Mouse (Mus musculus) C2C12 (cell line): Measurements from ENCODE around the gene Prss16. TPM values are rescaled to one million over a fixed set of nuclear protein-coding genes. Genes with fewer than 3 reads are reported as not detected.

ENCODE experiments used
- H3K27me3 ChIP-seq: one replicate; pipeline ENCODE4 v1.6.1; 2011; ENCODE audit not compliant: control insufficient read depth, insufficient read depth, insufficient read length
- H3K36me3 ChIP-seq: one replicate; pipeline ENCODE4 v1.6.1; 2011; ENCODE audit not compliant: control insufficient read depth, insufficient read depth
- H3K4me3 ChIP-seq: one replicate; pipeline ENCODE4 v1.5.1; 2011; ENCODE audit warnings: mild to moderate bottlenecking, control low read depth; ENCODE audit not compliant: poor library complexity, insufficient read depth, severe bottlenecking
- H3K79me2 ChIP-seq: one replicate; pipeline ENCODE4 v1.6.1; 2011; ENCODE audit not compliant: control insufficient read depth, insufficient read depth
- H3K79me3 ChIP-seq: one replicate; pipeline ENCODE4 v1.6.1; 2011; ENCODE audit warnings: low read depth, control low read depth
- H3ac ChIP-seq: one replicate; pipeline ENCODE3; 2011; ENCODE audit warnings: low read depth; ENCODE audit not compliant: control insufficient read depth, insufficient read length
- CEBPB ChIP-seq: IDR thresholded peaks from one replicate; pipeline ENCODE4 v1.6.1; 2011; ENCODE audit warnings: low read depth, mild to moderate bottlenecking, control low read depth, moderate library complexity
- CTCF ChIP-seq: IDR thresholded peaks from one replicate; pipeline ENCODE4 v1.5.1; 2011; ENCODE audit not compliant: control insufficient read depth, insufficient read depth, insufficient read length
- FOSL1 ChIP-seq: IDR thresholded peaks from one replicate; pipeline ENCODE4 v1.8.0; 2011; ENCODE audit warnings: mild to moderate bottlenecking, low read length; ENCODE audit not compliant: poor library complexity, insufficient read depth, severe bottlenecking
- MAX ChIP-seq: IDR thresholded peaks from one replicate; pipeline ENCODE4 v1.6.1; 2011; ENCODE audit warnings: mild to moderate bottlenecking, control low read depth
- MYOD1 ChIP-seq: IDR thresholded peaks from one replicate; pipeline ENCODE4 v1.6.1; 2011; ENCODE audit warnings: low read depth; ENCODE audit not compliant: control insufficient read depth, insufficient read length
- MYOG ChIP-seq: IDR thresholded peaks from one replicate; pipeline ENCODE4 v1.6.1; 2011; ENCODE audit not compliant: control insufficient read depth, insufficient read length; ENCODE audit errors: extremely low read depth
- USF1 ChIP-seq: IDR thresholded peaks from one replicate; pipeline ENCODE4 v1.6.1; 2011; ENCODE audit warnings: low read depth, mild to moderate bottlenecking, control low read depth, moderate library complexity
- microRNA-seq: library from miRNA; unstranded; fragments of <30 nt; microRNA quantifications from one replicate; pipeline ENCODE4, GENCODE M21; 2019; ENCODE audit warnings: borderline microRNAs expressed
- polyA plus RNA-seq: library from polyadenylated mRNA; unstranded; fragments of >200 nt; fragmentation: generic; extraction: Trizol; gene quantifications from one replicate; pipeline ENCODE4 v1.2.1, GENCODE M21; 2012; ENCODE audit warnings: missing spikeins

Prss16 gene
- polyA plus RNA-seq, 1 experiment: 1.1 TPM

DNA sequence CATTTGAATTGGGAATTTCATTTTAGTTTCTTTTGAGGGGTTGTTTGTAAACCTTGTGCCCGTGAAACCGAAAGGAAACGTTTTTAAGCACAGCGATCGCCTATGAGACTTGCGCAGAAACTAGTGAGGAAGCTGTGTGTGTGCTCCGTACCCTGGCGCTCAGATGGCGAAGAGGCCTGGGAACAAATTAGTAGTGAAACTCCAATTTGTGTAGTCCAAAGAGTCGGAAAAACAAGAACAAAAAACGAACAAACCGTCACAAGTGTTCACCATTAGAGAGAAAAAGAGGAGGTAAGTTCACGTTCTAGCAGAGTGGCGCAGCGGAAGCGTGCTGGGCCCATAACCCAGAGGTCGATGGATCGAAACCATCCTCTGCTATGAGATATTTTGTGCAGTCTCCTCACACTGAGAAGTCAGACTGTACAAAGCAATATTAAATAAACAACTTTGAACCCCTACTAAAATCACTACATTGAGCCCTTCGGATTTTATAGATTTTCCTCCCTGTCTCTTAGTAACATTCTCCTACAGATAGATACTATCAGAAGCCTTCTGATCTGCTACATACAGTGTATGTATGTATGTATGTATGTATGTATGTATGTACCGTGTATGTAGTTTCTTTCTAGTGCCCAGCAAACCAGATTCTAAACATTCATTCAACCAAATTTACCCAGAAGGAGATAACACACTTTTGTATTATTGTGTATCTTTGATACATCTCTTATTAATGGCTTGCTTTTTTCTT, 34.6 kb downstream of the Prss16 start:
- TF ChIP-seq USF1 (no peak), MAX (no peak), CEBPB (no peak), MYOD1 (no peak), FOSL1 (no peak), CTCF (no peak), MYOG (no peak)
- H3K4me3 ChIP-seq: peak overlapping the region; percentile 53
- H3ac ChIP-seq: peak overlapping the region; percentile 78
- H3K36me3 ChIP-seq: no peaks in the 10 kb centered on the region
- H3K79me2 ChIP-seq: no peaks in the 10 kb centered on the region
- H3K27me3 ChIP-seq: no peaks in the 10 kb centered on the region
- no peaks in the 10 kb centered on the region for H3K79me3 ChIP-seq

DNA sequence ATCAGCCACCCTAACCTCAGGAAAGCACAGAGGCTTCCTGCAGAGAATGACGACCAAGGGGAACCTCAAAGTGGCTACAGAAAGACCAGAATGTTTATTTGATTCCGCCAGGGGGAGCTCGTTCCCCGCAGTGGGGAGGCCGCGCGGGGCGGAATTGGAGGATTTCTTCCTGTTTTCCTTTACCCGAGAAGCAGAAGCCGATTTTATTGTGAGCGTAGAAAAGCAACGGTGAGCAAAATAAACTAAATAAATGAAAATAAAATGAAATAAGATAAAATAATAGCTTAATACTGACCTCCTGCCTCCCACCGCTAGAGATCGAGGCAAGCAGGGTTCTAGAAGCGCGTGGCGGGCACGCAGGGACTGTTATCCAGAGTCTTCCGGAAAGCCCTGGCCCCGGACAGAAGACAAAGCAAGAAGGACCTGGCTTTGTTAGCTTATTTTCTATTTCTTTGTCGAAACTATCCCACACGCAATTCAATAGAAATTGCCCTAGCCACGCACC, 35.3 kb downstream of the Prss16 start:
- Histone ChIP-seq H3K79me3 (no peaks in the 10 kb centered on the region), H3K79me2 (no peaks in the 10 kb centered on the region), H3ac (peak overlapping the region; percentile 78), H3K27me3 (no peaks in the 10 kb centered on the region), H3K4me3 (peak overlapping the region; percentile 53), H3K36me3 (no peaks in the 10 kb centered on the region)
- TF ChIP-seq USF1 (no peak), CTCF (peak; percentile 58)

DNA sequence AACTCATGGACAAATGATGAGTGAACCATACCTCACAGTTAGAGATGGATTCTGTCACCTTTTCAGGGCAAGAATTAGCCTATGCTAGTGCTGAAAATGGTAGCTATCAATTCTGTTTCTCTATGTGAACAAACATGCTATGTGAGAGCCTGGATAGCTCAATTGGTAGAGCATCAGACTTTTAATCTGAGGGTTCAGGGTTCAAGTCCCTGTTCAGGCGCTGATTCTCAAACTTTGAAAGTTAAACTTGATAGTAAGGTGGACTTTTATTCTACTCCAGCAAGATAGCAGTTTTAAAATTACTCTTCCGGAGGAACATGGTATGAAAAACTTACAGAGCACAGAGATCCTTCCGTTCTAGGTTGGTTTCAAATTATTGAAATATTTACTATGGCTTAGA, 37.9 kb downstream of the Prss16 start:
- Histone ChIP-seq H3K4me3 (no peak overlapping the region), H3K27me3 (no peaks in the 10 kb centered on the region), H3K79me3 (no peaks in the 10 kb centered on the region), H3ac (no peak overlapping the region), H3K79me2 (no peaks in the 10 kb centered on the region), H3K36me3 (no peaks in the 10 kb centered on the region)
- no peak for TF ChIP-seq MAX
- TF ChIP-seq MYOD1: no peak
- TF ChIP-seq MYOG: no peak
- TF ChIP-seq FOSL1: no peak
- TF ChIP-seq CTCF: no peak
- TF ChIP-seq USF1: no peak
- TF ChIP-seq CEBPB: no peak

DNA sequence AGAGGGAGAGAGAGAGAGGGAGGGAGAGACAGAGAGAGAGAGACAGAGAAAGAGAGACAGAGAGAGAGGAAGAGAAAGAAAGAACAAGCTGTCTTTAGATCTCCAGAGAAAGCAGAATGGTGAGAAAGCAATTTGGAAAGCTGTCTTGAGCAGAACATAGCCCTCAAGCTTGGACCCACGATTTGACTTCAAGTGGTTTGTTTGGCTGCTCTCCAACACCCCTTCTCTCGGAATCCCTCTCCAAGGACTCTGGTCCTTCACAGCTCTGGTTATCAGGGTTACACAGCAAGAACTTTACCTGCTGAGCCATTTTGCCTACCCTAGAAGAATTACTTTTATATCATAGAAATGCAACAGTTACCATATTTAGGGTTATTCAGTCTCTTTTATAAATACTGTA, 39.7 kb downstream of the Prss16 start:
- Histone ChIP-seq H3ac (no peak overlapping the region), H3K36me3 (no peaks in the 10 kb centered on the region), H3K4me3 (no peak overlapping the region), H3K79me3 (no peaks in the 10 kb centered on the region), H3K79me2 (no peaks in the 10 kb centered on the region), H3K27me3 (no peaks in the 10 kb centered on the region)
- TF ChIP-seq USF1 (no peak), MYOG (no peak), MYOD1 (no peak), CEBPB (no peak), CTCF (no peak), FOSL1 (no peak)

DNA sequence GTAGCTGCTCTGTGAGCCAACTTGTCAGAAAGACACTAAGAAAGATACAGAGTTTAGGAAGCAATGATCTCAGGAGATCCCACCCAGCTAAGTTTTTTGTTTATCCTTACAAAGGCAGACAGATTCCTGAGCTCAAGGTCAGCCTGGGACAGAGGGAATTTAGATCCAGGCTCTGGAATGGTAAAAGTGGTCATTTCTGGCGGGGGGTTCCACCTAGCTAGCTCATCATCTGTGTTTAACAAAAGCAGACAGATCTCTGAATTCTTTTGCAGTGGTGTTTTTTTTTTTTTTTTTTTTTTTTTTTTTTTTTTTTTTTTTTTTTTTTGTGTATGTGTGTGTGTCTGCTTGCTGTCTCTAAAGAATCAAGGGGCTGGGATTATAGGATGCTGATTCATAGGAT, 40.3 kb downstream of the Prss16 start:
- H3K36me3 ChIP-seq: no peaks in the 10 kb centered on the region
- no peaks in the 10 kb centered on the region for H3K79me2 ChIP-seq
- no peaks in the 10 kb centered on the region for H3K27me3 ChIP-seq
- H3K79me3 ChIP-seq: no peaks in the 10 kb centered on the region
- H3K4me3 ChIP-seq: no peak overlapping the region
- H3ac ChIP-seq: no peak overlapping the region
- TF ChIP-seq CEBPB (no peak), MYOD1 (no peak), MAX (no peak), USF1 (no peak), CTCF (no peak), MYOG (no peak), FOSL1 (no peak)

Small RNA genes within 50 kb of the gene (microRNA-seq; reads per million reads assigned to microRNA genes)
- gene Gm44390: not detected
- gene Gm44486: not detected

Other genes with a start within 250 kb of the Prss16 start
- 1.6 TPM for gene Hist1h1b, start 229.1 kb downstream of the Prss16 start, polyA plus RNA-seq
- gene Hist1h3i, start 226.4 kb downstream of the Prss16 start, polyA plus RNA-seq: 9.4 TPM
- gene Hist1h2an, start 222.5 kb downstream of the Prss16 start, polyA plus RNA-seq: 18.1 TPM
- gene Hist1h2bp, start 222.3 kb downstream of the Prss16 start, polyA plus RNA-seq: 2.6 TPM
- 20.3 TPM for gene Hist1h2bq, start 199.5 kb downstream of the Prss16 start, polyA plus RNA-seq
- not detected for gene Hist1h2ao, start 199.3 kb downstream of the Prss16 start, polyA plus RNA-seq
- not detected for gene Hist1h4m, start 198.0 kb downstream of the Prss16 start, polyA plus RNA-seq
- 17.3 TPM for gene Hist1h4n, start 177.5 kb downstream of the Prss16 start, polyA plus RNA-seq
- 2,018 TPM for gene Hist1h2ap, start 176.2 kb downstream of the Prss16 start, polyA plus RNA-seq
- 19.7 TPM for gene Hist1h2br, start 176.0 kb downstream of the Prss16 start, polyA plus RNA-seq
- 1.4 TPM for gene Zfp184, start 64.6 kb downstream of the Prss16 start, polyA plus RNA-seq
- gene Pom121l2, start 28.5 kb downstream of the Prss16 start, polyA plus RNA-seq: not detected
- 9.5 TPM for gene Hist1h2ah, start 25.8 kb upstream of the Prss16 start, polyA plus RNA-seq
- gene Hist1h2bk, start 26.1 kb upstream of the Prss16 start, polyA plus RNA-seq: 12.8 TPM
- 31.8 TPM for gene Hist1h4i, start 31.6 kb upstream of the Prss16 start, polyA plus RNA-seq
- gene Hist1h2ag, start 33.2 kb upstream of the Prss16 start, polyA plus RNA-seq: 9.8 TPM
- 6.8 TPM for gene Hist1h2bj, start 33.5 kb upstream of the Prss16 start, polyA plus RNA-seq
- not detected for gene Vmn1r188, start 74.7 kb upstream of the Prss16 start, polyA plus RNA-seq
- not detected for gene Vmn1r189, start 96.1 kb upstream of the Prss16 start, polyA plus RNA-seq
- not detected for gene Vmn1r191, start 174.2 kb upstream of the Prss16 start, polyA plus RNA-seq
- gene Vmn1r192, start 181.4 kb upstream of the Prss16 start, polyA plus RNA-seq: not detected
- gene Vmn1r193, start 213.4 kb upstream of the Prss16 start, polyA plus RNA-seq: not detected
- gene Vmn1r194, start 234.5 kb upstream of the Prss16 start, polyA plus RNA-seq: not detected